Mouse (Mus musculus) right cerebral cortex, postnatal 14 days (tissue): Measurements from ENCODE around the gene E130208F15Rik.
A peak's percentile ranks its signal among the peaks of the same experiment; 100 is the strongest.

Source experiments
- DNase-seq: peaks from one replicate; pipeline ENCODE4 v3.0.0; 2022

The E130208F15Rik gene

DNA sequence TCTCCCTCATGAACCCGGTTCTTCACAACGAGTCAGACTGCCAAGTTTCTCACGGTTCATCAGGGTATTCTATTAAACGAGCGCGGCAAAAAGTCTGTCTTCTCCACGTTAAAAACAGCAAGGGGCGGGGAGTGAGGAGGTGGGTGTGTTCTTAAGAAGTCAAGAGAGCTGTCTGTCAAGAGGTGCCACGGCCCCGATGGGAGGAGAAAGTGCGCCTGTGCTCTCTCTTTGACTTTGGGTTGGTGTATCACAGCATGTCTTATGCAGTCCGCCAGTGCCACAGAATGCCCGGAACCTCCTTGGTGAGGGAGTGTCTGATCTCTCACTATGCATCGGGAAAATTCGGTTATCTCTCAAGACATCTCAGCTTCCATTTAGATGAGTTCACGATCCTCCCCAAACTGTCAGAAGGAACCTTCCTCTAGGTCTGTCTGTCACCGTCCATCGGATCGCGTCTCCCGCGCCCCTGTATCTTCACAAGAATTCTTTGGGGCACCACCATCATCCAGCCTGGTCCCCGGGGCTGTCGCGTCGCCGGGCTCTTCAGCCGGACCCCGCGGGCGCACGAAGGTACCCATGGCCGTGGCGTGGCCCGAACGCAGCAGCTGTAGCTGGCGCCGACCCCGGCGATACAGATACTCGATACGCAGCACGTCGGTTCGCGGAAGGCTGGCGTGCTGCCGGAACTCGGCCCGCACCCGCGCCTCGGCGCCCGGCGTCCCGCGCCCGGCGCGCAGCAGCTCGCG, at the start of gene E130208F15Rik:
Gene E130208F15Rik (plus strand): TSS at position 202 of the 746 bp plus-strand sequence.
- DNase-seq: peak; percentile 57

DNA sequence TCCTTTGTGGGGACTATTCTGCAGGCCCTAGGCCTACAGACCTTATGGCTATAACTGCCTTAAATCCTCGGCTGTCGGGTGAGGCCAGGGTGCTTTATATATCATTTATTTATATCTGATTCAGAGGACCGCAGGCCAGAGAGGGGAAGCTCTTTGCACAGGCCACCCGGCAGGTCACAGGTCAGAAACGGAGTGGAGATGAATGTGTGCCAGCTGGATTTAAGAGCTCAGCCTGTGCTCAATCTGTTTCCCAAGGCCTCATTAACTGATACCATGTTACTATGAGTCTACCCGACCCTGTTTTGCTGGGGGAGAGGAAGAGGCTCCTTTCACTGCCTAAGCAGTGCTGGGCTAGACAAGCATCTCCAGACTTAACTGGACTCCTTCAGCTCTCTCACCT, 47.2 kb upstream of the E130208F15Rik start:
- DNase-seq: no peak

- DNase-seq: no peak
Observed at GRCm38 (mm10) chr7:30278911-30279310, 42.6 kb upstream of the E130208F15Rik start.

GRCm38 (mm10) chr7:30279536-30279935, 42.0 kb upstream of the E130208F15Rik start:
- no peak for DNase-seq

GRCm38 (mm10) chr7:30279951-30280669, 41.4 kb upstream of the E130208F15Rik start, which contains the start of the genes Thap8 and Wdr62:
Thap8 (plus strand) TSS chr7:30280094.
Wdr62 (minus strand) TSS chr7:30280419.
- peak; percentile 88 for DNase-seq

DNA sequence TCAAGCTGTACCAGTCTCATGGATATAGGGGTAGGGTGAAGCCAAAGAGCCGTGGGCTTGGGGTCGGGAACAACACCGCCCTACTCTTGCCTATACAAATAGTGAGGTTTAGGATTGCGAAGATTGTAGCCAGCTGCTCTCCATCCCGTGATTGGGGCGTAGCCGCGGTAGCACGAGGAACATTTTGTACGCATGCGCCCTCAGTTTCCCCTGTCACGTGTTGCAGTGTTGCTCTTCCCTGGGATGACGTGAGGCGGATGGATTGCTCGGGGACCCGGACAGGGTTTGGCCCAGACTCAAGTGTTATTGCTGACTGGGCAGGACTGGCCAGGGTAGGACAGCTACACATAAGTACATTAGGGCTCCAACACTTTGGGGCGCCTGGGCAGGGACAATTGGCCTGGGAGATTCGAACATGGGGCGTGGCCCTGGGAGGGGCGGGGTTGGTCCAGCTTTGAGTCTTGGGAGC, 40.8 kb upstream of the E130208F15Rik start:
- DNase-seq: peak; percentile 85

DNA sequence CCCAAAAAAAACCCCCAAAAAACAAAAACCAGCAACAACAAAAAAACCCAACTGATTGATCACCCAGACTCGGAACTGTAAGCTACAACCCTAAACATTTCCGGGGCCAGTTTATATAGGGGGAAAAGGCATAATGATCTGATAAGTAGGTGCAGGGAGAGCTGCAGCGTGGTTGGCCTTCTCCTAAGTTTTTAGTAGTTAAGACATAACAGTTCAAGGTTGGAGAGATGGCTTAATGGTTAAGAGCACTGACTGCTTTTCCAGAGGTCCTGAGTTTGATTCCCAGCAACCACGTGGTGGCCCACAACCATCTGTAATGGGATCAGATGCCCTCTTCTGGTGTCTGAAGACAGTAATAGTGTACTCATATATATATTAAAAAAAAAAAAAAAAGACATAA, 40.0 kb upstream of the E130208F15Rik start:
- DNase-seq: no peak

DNA sequence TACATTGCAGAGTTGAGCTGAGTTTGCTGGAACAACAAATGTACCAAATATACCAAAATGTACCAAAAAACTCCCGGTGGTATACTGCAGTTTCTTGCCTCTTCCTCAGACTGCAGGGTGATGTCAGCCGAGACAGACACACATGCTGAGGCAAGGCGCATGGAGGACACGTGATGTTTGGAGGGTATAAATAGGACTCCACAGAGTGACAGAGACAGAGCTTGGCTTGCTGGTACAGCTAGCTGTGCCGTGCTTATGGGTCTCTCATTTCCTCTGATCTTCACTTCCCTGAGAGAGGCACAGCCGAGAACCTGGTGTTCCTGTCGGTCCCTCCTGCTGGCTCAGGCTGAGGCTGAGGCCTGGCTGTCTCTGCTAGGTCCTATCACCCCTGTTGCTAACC, 38.8 kb upstream of the E130208F15Rik start:
- no peak for DNase-seq

DNA sequence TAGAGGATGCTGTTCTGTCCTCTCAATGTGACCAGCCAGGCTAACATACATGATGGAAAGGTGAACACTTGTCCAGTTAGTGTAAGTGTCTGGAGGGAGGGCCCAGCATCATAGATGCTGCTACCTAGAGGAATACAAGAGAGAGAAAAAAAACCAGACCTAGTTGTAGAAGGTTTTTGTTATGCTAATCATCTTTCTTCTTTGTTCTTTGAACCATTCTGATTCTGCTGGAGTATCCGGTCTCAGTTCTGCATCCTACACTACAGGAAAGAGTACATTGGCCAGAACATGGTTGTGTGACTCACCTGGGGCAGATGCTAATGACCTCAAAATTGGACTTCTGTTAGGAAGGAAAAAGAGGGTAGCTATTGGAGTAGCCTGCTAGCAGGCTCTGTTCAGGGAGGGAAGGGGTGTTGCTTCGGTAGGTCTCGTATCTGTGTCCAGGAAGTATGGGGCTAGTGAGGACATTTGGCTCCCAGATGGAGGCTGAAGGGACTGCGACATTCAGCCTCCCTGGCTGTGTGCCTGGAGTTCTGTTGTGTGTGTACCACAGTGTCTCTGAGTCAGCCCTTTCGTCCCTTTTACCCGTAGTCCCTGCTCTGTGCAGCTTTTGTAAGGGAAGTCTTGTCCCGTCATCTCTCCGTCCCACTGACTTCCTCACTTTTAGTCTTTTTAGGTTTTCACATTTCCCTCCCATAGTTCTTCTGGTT, 34.7 kb upstream of the E130208F15Rik start:
- DNase-seq: no peak

DNA sequence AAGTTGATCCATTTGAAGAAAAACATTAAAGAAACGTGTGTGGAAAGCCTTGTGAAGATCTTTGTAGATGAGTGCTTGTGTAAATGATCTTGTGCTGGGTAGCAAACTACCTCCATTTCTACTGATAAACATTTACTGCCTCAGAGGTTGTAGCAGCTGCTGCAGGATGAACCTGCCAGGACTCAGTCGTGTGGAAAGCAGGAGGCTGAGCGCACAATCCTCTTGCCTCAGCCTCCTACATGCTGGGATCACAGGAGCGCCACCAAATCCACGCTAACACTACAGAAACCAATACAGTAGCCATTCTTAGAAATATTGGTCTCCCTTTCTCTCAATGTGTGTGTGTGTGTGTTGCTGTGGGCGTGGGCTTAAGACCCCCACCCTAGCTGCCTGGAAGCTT, 33.5 kb upstream of the E130208F15Rik start:
- DNase-seq: no peak

DNA sequence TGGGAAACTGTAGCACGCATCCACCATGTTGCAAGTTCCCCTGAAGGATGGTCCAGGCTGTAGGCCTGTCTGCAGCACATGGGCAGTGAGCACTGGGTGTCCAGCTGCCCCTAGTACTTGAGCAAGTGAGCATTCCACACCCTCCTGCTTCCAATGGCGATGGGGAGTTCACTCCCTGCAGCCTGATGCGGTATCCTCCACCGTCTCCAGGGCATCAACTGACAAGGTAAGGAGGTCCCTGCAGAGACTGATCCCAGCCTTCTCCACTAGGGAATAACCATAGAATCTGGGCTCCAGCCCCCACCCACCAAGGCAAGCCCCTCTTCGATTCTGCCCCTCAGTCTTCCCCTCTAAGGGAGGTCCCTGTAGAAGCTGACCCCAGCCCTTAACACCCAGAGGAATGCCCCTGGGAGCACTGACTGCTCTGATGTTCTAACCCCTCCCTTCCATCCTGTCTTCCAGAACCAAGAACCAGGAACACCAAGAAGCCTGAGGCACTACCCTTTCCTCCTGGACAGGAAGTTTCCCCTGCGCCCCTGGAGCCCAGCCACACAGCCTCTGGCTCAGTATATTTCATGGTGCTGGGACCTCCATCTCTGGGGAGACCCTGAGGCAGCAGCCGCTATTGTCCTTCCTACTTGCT, 32.3 kb upstream of the E130208F15Rik start:
- DNase-seq: no peak

- no peak for DNase-seq
Observed at GRCm38 (mm10) chr7:30289714-30290399, 31.7 kb upstream of the E130208F15Rik start.

DNA sequence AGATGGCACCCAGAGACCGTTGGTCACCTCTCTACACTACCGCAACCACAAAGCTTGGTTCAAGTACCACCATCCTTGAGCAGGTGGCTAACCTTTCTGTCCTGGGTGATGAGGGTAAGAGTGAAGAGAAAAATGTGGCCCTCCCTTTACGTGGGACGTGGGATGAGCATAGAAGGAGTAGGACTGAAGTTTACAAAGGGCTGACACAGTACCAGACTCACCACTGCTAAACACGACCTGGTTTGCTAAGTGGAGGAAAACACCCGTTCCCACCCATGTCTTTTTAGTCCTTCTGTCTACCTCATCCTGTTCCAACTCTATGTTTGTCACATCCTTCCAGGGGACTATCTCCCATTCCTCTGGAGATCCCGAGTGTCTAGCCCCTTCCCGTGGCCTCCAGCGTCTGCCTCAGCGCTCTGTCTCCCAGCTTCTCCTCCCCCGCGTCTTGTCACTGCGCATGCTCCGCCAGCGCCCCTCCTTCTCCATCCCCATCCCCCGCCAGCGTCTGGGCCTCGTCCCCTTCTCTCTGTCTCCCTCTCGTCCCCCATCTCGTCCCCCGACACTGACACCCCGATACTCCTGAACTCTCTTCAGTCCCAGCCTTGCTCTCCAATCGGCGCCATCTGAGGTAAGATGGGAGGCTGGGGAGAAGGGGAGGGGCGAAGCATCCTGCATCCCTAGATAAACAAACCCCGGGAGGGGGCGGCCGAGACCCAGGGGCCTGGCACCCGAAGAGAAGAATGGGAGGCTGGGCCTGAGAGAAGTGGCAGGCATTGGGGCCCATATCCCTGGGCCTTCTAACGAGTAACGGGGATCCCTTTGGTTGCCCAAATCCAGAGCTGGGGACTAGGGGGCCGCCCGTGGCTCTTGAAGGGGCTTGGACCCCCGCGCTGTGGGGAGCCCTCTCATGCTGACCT, 30.1 kb upstream of the E130208F15Rik start, which contains the start of gene Clip3:
Gene Clip3 (plus strand): TSS at position 514 of the 917 bp plus-strand sequence.
- peak; percentile 91 for DNase-seq

- DNase-seq: peak; percentile 51
Observed at GRCm38 (mm10) chr7:30293795-30294194, 27.7 kb upstream of the E130208F15Rik start.

GRCm38 (mm10) chr7:30294296-30294695, 27.2 kb upstream of the E130208F15Rik start:
- no peak for DNase-seq

DNA sequence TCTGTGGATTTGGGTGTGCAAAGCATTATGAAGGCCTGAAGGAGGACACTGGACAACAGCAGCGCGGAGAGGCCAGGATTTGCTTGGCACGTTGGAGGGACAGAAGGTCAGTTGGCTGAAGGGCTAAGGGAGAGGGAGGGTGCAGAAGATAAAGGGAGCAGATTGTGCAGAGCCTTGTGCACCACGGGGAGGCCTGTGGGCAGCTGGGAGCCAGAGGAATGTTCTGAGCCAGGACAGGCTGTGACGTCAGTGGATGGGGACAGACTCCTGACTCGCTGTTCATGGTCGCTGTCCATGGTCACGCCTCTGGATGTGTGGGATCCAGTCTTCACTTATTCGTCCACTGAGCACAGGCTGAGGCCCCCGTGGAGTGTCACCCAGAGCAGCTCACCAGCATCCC, 26.4 kb upstream of the E130208F15Rik start:
- no peak for DNase-seq

DNA sequence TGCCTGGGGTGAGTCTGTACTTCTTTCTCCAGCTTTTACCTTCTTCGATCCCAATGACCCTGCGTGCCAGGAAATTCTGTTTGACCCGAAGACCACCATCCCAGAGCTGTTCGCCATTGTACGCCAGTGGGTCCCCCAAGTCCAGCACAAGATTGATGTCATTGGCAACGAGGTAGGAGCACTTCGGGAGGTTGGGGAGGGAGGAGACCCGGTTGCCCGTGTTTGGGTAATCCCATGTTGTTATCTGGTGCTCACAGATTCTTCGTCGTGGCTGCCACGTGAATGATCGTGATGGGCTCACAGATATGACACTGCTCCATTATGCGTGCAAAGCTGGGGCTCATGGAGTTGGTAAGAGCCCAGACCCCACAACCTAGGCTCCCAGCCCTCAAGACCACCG, 24.7 kb upstream of the E130208F15Rik start:
- DNase-seq: no peak

- DNase-seq: no peak
Observed at GRCm38 (mm10) chr7:30297266-30297665, 24.3 kb upstream of the E130208F15Rik start.

DNA sequence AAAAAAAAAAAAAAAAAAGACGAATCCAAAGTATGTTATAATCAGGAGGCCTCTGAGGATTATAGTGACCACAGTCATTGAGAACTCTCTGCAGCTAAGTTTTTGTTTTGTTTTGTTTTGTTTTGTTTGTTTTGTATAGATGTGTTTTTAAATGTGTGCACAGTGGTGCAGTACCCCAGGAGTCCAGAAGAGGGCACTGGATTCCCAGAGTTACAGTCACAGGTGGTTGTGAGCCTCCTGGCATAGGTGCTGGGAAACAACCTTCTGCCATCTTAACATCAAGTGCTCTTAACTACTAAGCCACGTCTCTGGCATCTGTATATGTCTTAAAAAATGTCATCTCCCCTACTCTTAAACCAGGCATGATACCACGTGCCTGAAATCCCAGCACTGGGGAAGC, 20.6 kb upstream of the E130208F15Rik start:
- DNase-seq: no peak

- no peak for DNase-seq
Observed at GRCm38 (mm10) chr7:30306083-30306779, 15.3 kb upstream of the E130208F15Rik start.
